Mouse (Mus musculus) bone marrow, adult 2 months (tissue): ENCODE measurements around the gene Ccdc9. TPM values are rescaled to one million over a fixed set of nuclear protein-coding genes. Genes with fewer than 3 reads are reported as not detected.

ENCODE experiments used
- H3K27ac ChIP-seq: fragments of 200-500 bp; 2 replicates; pipeline ENCODE4 v1.5.1; 2012; ENCODE audit warnings: low read depth, mild to moderate bottlenecking, control low read depth, inconsistent platforms, low read length; ENCODE audit not compliant: control insufficient read depth, poor library complexity, insufficient read depth
- H3K4me1 ChIP-seq: fragments of 200-500 bp; 2 replicates; pipeline ENCODE4 v1.6.1; 2011; ENCODE audit warnings: low read length; ENCODE audit not compliant: control insufficient read depth, insufficient read depth
- H3K4me3 ChIP-seq: fragments of 200-500 bp; replicated peaks from 2 replicates; pipeline ENCODE3; 2011; ENCODE audit warnings: mild to moderate bottlenecking, low read depth, low read length, control low read depth; ENCODE audit not compliant: control insufficient read depth
- CTCF ChIP-seq: fragments of 200-500 bp; IDR thresholded peaks from 2 replicates; pipeline ENCODE4 v1.5.1; 2011; ENCODE audit warnings: low read length, control low read depth; ENCODE audit not compliant: control insufficient read depth, insufficient read depth
- POLR2A ChIP-seq: fragments of 200-500 bp; IDR thresholded peaks from 2 replicates; pipeline ENCODE4 v1.6.1; 2011; ENCODE audit warnings: low read depth, mild to moderate bottlenecking, control low read depth, low read length, borderline replicate concordance; ENCODE audit not compliant: control insufficient read depth
- WGBS: fragments of 180-500 bp; shearing (Covaris S2); methylation state at CpG from one replicate; pipeline ENCODE4 v1.1.7; 2018; 5-methylcytosine and 5-hydroxymethylcytosine counted together
- polyA plus RNA-seq: library from polyadenylated mRNA; stranded (reverse); fragments of >200 nt; gene quantifications from 2 replicates; pipeline ENCODE4 v1.2.4, GENCODE M21; 2011; ENCODE audit warnings: low replicate concordance; ENCODE audit not compliant: missing spikeins, insufficient read depth, insufficient read length

Gene Ccdc9
- polyA plus RNA-seq, 1 experiment, result 194 TPM

DNA sequence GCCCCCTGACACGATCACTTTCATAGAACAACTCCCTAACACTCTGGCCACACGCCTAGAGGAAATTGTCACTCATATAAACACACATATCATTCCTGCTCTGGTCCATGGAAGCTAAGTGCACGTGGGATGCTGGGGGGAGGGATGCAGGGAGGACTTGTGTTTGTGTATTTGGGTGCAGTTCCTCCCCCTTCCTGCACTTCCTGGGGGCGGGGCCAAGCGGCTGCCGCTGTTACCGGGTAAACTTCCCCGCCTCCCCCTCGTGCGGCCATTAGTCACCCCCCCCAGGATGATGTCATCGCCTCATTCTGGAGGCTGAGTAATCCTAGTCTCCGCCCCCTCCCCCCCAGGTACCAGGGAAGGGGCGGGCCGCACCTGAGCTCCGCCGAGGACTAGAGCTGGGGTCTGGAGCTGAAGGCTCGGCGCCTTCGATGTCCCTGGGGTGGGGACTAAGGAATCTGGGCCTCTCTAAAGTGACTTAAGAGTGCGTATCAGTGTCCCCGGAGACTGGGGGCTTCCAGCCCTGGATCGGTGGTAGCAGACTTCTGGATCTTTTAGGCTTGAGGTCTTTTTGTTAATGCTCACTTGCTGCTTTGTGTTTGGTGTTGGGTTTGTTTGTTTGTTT, 10.3 kb upstream of the Ccdc9 start:
- WGBS, result 3% methylated on average over 22 of the region's 22 CpGs
- Histone ChIP-seq H3K4me3 (peak overlapping the region; percentile 45), H3K27ac (peak overlapping the region; percentile 50; the same call in 1 of the 2 replicates), H3K4me1 (peaks cover 10% of the 10 kb centered on the region)
- TF ChIP-seq CTCF (peak; percentile 32; the same call in 1 of the 2 replicates), POLR2A (no peak)

- no peak overlapping the region for H3K4me3 ChIP-seq
- 20% methylated on average over 2 of the region's 2 CpGs for WGBS
- TF ChIP-seq POLR2A (no peak), CTCF (no peak)
- H3K4me1 ChIP-seq, result peaks cover 10% of the 10 kb centered on the region
- H3K27ac ChIP-seq, result peak overlapping the region; percentile 95; the same call in 1 of the 2 replicates
Measured at GRCm38 (mm10) chr7:16296146-16296545, 9.6 kb upstream of the Ccdc9 start.

- TF ChIP-seq CTCF (peak; percentile 12; the same call in 1 of the 2 replicates), POLR2A (peak; percentile 79; the same call in 1 of the 2 replicates)
- Histone ChIP-seq H3K27ac (peak overlapping the region; percentile 95), H3K4me1 (peaks cover 10% of the 10 kb centered on the region), H3K4me3 (peak overlapping the region; percentile 70)
- 1% methylated on average over 41 of the region's 41 CpGs for WGBS
Measured at GRCm38 (mm10) chr7:16295321-16295900, 8.8 kb upstream of the Ccdc9 start.

DNA sequence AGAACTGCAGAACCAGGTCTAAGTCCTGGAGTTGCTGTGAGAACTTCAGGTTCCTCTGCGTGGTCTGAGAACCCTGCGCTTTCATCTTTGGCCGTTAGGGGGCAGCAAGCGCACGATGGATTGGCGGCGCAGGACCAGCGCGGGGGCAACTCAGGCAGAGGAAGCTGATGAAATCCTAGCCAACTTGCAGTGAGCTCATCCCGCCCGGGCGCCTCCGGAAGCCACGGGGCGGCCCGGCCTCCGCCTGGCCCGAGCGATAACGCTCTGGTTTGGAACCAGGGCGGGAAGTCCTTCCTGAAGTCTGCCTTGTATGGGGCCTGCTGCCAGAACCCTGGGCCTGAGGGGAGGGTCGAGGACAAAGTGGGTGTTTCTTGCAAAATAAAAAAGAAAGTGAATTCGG, 8.2 kb upstream of the Ccdc9 start:
- WGBS, result under 1% methylated on average over 23 of the region's 23 CpGs
- TF ChIP-seq CTCF (peak; percentile 99), POLR2A (peak; percentile 49; the same call in 1 of the 2 replicates)
- H3K27ac ChIP-seq, result peak overlapping the region; percentile 95
- H3K4me3 ChIP-seq, result peak overlapping the region; percentile 70
- H3K4me1 ChIP-seq, result peaks cover 10% of the 10 kb centered on the region

DNA sequence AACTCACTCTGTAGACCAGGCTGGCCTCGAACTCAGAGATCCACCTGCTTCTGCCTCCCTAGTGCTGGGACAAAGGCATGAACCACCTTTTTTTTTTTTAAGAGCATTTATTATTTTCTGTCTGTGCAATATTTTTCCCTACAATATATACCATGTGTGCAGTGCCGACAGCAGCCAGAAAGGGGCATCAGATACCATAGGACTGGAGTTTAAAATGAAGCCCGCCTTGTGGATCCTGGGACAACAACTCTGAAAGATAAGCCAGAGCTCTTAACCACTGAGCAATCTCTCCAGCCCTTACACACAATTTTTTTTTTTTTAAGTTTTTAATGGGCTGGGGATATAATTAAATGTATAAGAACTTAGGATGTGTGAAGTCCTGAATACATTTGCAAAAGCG, 7.8 kb upstream of the Ccdc9 start:
- 9% methylated on average over 4 of the region's 4 CpGs for WGBS
- TF ChIP-seq POLR2A (no peak), CTCF (0 out of 2 replicates have a peak, but pooled peaks have one; percentile 22)
- no peak overlapping the region for H3K4me3 ChIP-seq
- H3K4me1 ChIP-seq, result peaks cover 10% of the 10 kb centered on the region
- peak overlapping the region; percentile 95 for H3K27ac ChIP-seq

GRCm38 (mm10) chr7:16287791-16288190, 1.2 kb upstream of the Ccdc9 start:
- Histone ChIP-seq H3K4me1 (no peaks in the 10 kb centered on the region), H3K4me3 (no peak overlapping the region), H3K27ac (no peak overlapping the region)
- TF ChIP-seq POLR2A (no peak), CTCF (no peak)
- WGBS, result 72% methylated on average over 1 of the region's 1 CpGs

DNA sequence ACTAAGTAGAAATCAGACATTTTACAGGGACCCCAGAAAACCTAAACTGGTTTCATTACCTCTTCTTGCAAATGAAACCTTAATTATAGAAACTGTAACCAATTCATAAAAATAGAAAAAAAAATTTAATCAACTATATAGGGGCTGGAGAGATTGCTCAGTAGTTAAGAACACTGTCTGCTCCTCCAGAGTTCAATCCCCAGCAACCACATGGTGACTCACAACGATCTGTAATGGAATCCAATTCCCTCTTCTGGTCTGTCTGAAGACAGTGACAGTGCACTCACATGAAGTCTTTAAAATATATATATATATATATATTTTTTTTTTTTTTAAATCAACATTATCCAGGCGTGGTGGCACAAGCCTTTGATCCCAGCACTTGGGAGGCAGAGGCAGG, 421 bp upstream of the Ccdc9 start:
- Histone ChIP-seq H3K4me3 (peak overlapping the region; percentile 64), H3K4me1 (no peaks in the 10 kb centered on the region), H3K27ac (peak overlapping the region; percentile 94; the same call in 1 of the 2 replicates)
- 51% methylated on average over 2 of the region's 2 CpGs for WGBS
- TF ChIP-seq POLR2A, result no peak

GRCm38 (mm10) chr7:16285450-16286025, 1.1 kb downstream of the Ccdc9 start:
- no peak for TF ChIP-seq CTCF
- TF ChIP-seq POLR2A, result no peak
- H3K4me3 ChIP-seq, result peak overlapping the region; percentile 64
- WGBS, result under 1% methylated on average over 14 of the region's 14 CpGs
- H3K27ac ChIP-seq, result peak overlapping the region; percentile 52
- H3K4me1 ChIP-seq, result no peaks in the 10 kb centered on the region
